Mouse (Mus musculus) kidney, embryonic 16.5 days (tissue): Measurements from ENCODE around the gene Gm21677. TPM values are rescaled to one million over a fixed set of nuclear protein-coding genes. Genes with fewer than 3 reads are reported as not detected.
"Not testable (repeated sequence)": the region's sequence is repeated elsewhere in the genome, so short reads cannot be mapped to it uniquely, and the experiment has no call there.

Experiments used
- ATAC-seq: fragments of 200-750 bp; cut with Nextera tagmentation; 2 replicates; pipeline ENCODE4 v1.8.0; 2017; ENCODE audit warnings: moderate TSS enrichment; ENCODE audit not compliant: low FRiP score, low TSS enrichment
- H3K27ac ChIP-seq: fragments of 300-500 bp; sonication (generic); 2 replicates; pipeline ENCODE4 v1.5.1; 2014; ENCODE audit warnings: low read length
- H3K27me3 ChIP-seq: fragments of 300-500 bp; sonication (generic); 2 replicates; pipeline ENCODE4 v1.6.1; 2014; ENCODE audit warnings: low read length, control low read depth, mixed read lengths; ENCODE audit not compliant: insufficient read depth
- H3K36me3 ChIP-seq: fragments of 300-500 bp; sonication (generic); 2 replicates; pipeline ENCODE4 v1.6.1; 2014; ENCODE audit warnings: low read length, control low read depth, mixed read lengths; ENCODE audit not compliant: insufficient read depth
- H3K4me1 ChIP-seq: fragments of 300-500 bp; sonication (generic); 2 replicates; pipeline ENCODE4 v1.6.1; 2014; ENCODE audit warnings: low read length, control low read depth, mixed read lengths; ENCODE audit not compliant: insufficient read depth
- H3K4me2 ChIP-seq: fragments of 300-500 bp; sonication (generic); replicated peaks from 2 replicates; pipeline ENCODE4 v1.6.1; 2014; ENCODE audit warnings: low read depth, low read length
- H3K4me3 ChIP-seq: fragments of 300-500 bp; sonication (generic); 2 replicates; pipeline ENCODE4 v1.5.1; 2014; ENCODE audit warnings: mild to moderate bottlenecking, low read length
- H3K9ac ChIP-seq: fragments of 300-500 bp; sonication (generic); replicated peaks from 2 replicates; pipeline ENCODE4 v1.6.1; 2014; ENCODE audit warnings: low read length
- H3K9me3 ChIP-seq: fragments of 300-500 bp; sonication (generic); 2 replicates; pipeline ENCODE4 v1.6.1; 2016; ENCODE audit warnings: low read length, control low read depth
- WGBS: fragments of 180-500 bp; shearing (Covaris S2); extraction: QIAGEN DNeasy Blood & Tissue Kit; methylation state at CpG from one replicate; pipeline ENCODE4 v1.1.7; 2014; 5-methylcytosine and 5-hydroxymethylcytosine counted together
- polyA plus RNA-seq: library from polyadenylated mRNA; unstranded; fragments of >200 nt; fragmentation: Nextera tagmentation; extraction: Ambion mirVana; gene quantifications from 2 replicates; pipeline ENCODE4 v1.2.1, GENCODE M21; 2015

Gene Gm21677
- polyA plus RNA-seq: not detected in 2 replicates

DNA sequence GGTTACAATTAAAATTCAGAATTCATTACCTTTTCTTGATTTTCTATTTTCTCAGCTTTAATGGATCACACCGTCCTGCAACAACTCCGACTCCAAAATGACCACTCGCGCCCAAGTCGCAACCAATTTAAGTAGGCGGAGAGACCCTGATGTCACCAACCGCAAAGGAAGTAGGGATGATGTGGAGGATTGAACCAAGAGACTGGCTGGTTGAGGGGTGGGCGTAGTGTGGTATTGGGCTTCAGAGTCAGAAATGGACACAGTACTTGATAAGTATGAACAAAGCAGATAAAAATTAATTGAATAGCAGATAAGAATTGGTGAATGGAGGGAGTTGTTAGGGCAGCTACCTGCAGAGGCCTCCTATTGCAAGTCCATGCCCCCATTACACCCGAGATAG, at the start of gene Gm21677:
TSS of gene Gm21677 (minus strand) at position 101 of the 400 bp plus-strand sequence.
- H3K36me3 ChIP-seq, H3K4me2 ChIP-seq, H3K4me1 ChIP-seq, H3K9me3 ChIP-seq, H3K4me3 ChIP-seq, H3K27me3 ChIP-seq, H3K9ac ChIP-seq, H3K27ac ChIP-seq, ATAC-seq: not testable (repeated sequence)
- WGBS: no CpG with 5 or more reads among the region's 9 CpGs

DNA sequence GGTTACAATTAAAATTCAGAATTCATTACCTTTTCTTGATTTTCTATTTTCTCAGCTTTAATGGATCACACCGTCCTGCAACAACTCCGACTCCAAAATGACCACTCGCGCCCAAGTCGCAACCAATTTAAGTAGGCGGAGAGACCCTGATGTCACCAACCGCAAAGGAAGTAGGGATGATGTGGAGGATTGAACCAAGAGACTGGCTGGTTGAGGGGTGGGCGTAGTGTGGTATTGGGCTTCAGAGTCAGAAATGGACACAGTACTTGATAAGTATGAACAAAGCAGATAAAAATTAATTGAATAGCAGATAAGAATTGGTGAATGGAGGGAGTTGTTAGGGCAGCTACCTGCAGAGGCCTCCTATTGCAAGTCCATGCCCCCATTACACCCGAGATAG, 39.0 kb upstream of the Gm21677 start, which contains the start of gene Gm21693:
TSS of gene Gm21693 (minus strand) at position 101 of the 400 bp plus-strand sequence.
- not testable (repeated sequence) for H3K4me2 ChIP-seq, H3K27me3 ChIP-seq, H3K27ac ChIP-seq, H3K4me1 ChIP-seq, H3K36me3 ChIP-seq, H3K9ac ChIP-seq, H3K9me3 ChIP-seq, ATAC-seq, H3K4me3 ChIP-seq
- WGBS: no CpG with 5 or more reads among the region's 9 CpGs

DNA sequence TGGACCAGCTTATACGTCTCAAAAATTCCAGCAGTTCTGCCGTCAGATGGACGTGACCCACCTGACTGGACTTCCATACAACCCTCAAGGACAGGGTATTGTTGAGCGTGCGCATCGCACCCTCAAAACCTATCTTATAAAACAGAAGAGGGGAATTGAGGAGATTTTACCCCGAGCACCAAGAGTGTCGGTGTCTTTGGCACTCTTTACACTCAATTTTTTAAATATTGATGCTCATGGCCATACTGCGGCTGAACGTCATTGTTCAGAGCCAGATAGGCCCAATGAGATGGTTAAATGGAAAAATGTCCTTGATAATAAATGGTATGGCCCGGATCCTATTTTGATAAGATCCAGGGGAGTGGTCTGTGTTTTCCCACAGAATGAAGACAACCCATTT, 34.4 kb upstream of the Gm21677 start:
- no CpG with 5 or more reads among the region's 11 CpGs for WGBS
- ATAC-seq, H3K4me3 ChIP-seq, H3K4me1 ChIP-seq, H3K27ac ChIP-seq, H3K4me2 ChIP-seq, H3K9ac ChIP-seq, H3K27me3 ChIP-seq, H3K36me3 ChIP-seq, H3K9me3 ChIP-seq: not testable (repeated sequence)

Other genes starting within 250 kb of the Gm21677 start
- gene Gm21693, start 38.9 kb upstream of the Gm21677 start, polyA plus RNA-seq: not detected in 2 replicates
- not detected in 2 replicates for gene Gm21704, start 103.7 kb upstream of the Gm21677 start, polyA plus RNA-seq
- not detected in 2 replicates for gene Gm21708, start 103.7 kb upstream of the Gm21677 start, polyA plus RNA-seq